Mouse (Mus musculus): ENCODE results near the gene Cdk17.

Gene Cdk17

DNA sequence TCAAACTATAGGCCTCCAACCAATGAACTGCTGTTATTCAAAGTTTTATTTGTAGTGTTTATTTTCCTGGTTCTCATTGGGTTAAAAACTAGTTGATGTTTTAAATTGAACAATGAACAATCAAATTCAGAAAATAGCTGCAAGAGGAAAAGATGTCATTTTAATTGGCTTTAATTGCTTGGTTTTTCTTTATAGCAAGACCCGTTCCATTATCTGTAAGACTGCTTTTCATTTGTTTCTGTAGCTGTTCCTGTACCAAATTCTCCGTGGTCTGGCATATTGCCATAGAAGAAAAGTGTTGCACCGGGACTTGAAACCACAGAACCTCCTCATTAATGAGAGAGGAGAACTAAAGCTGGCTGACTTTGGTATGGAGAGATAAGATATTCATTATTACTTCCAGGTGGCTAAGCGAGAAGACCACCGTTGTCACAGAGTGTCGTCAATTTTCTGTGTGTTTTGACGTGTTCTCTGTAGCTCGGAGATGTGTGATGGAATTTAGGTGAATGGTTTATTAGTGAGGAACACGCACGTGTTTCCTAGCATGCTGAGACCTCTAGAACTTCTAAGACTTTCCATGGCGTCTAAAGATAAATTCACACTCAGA, 67.8 kb downstream of the Cdk17 start:
- peak; percentile 61 for DNase-seq (ENCODE audit: low read depth, low spot score)

- no peak for DNase-seq (ENCODE audit: low read depth, low spot score)
Measured at GRCm38 (mm10) chr10:93231490-93231889, 70.8 kb downstream of the Cdk17 start.

DNA sequence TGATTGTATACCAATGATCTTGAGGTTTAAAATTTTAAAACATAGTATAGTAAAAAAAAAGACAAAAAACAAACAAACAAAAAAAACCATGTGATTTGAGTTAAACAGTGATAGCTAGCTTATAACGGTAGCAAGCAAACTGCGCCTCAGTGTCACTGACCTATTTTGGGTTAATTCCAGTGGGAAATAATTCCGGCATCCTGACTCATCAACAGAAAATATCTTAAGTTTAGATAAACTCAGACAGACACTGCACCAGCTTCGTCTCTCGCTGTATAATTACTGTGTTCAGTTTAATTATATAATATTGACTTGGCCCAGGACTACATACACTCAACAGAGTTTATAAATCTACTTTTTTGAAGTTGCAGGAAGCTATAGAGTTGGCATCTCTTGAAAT, 71.2 kb downstream of the Cdk17 start:
- no peak for DNase-seq (ENCODE audit: low read depth, low spot score)

DNA sequence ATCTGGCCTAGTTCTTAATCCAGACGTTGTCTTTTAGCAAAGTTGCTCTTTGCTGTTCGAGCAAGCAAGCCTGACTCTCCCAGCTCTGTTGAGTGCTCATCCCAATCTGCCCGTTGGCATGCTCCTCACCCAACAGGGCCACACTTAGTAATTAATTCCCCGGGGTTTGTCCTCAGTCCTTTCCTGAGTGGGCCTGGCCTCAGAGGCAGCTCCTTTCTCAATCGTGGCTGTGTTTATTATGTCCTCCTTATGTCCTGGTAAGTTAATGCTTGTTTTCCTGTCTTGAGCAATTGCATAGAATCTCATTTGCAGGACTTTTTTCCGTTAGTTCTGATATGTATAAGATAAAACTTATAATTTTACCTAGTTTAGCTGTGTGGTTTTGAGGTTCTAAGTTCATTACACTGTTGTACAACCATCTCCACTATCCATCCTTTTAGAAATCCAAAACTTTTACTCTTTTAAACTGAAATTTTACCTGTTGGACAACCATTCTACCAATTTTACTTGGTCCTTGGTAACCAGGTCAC, 73.1 kb downstream of the Cdk17 start:
- DNase-seq (ENCODE audit: low read depth, low spot score): no peak

DNA sequence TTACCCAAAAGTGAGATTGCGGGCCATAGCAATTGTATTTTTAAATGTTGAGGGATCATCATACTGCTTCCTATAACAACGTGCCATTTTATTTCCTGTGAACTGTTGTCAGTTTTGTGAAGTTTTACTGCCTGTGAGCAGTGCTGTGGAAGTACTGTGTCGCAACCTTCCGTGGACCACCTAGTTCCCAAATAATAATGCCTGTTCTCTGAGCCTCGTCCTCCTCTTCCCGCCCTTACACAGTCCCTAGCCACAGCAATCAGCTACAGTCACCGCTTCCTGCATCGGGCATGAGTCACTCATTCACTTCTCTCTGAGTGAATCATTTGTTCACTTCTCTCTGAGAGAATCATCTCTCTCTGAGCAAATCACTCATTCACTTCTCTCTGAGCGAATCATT, 74.0 kb downstream of the Cdk17 start:
- no peak for DNase-seq (ENCODE audit: low read depth, low spot score)

GRCm38 (mm10) chr10:93239201-93239806, 78.6 kb downstream of the Cdk17 start:
- DNase-seq (ENCODE audit: low read depth, low spot score): no peak

DNA sequence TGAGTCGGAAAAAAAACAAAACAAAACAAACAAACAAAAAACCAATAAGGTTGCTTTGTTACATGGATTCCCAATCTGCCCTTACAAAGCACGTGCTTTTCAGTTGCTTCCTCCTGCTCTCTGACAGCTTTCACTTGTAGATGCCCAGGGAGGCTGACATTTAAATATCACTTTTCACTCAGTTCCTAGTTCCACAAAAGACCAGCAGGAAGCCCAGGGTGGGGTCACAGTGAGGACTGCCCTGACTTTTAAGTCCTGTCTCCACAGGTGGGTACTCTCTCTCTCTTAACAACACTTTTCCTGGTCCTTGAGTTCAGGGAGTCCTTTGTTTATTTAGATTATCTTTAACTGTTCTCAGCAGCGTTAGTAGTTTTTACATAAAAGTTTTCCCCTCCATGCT, 81.5 kb downstream of the Cdk17 start:
- no peak for DNase-seq (ENCODE audit: low read depth, low spot score)

DNA sequence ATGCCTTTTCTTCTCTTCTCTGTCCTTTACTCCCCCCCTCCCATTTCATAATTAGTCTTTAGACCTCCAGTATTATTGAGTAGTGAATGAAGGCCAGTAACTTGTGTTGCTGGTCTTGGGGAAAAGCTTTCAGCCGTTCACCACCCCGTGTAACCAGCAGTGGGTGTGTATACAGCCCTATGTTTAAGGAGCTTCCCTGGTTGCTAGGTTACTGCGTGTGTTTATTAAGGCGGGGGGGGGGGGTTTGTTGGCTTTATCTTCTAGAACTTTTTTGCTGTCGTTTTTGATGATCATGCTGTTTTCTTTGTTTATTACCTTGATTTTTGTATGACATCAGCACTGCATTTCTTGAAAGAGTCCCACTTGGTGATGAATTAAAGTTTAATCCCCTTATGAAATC, 82.2 kb downstream of the Cdk17 start:
- no peak for DNase-seq (ENCODE audit: low read depth, low spot score)

GRCm38 (mm10) chr10:93244209-93244705, 83.6 kb downstream of the Cdk17 start:
- DNase-seq (ENCODE audit: low read depth, low spot score): no peak

GRCm38 (mm10) chr10:93246185-93246920, 85.7 kb downstream of the Cdk17 start:
- DNase-seq (ENCODE audit: low read depth, low spot score): no peak

DNA sequence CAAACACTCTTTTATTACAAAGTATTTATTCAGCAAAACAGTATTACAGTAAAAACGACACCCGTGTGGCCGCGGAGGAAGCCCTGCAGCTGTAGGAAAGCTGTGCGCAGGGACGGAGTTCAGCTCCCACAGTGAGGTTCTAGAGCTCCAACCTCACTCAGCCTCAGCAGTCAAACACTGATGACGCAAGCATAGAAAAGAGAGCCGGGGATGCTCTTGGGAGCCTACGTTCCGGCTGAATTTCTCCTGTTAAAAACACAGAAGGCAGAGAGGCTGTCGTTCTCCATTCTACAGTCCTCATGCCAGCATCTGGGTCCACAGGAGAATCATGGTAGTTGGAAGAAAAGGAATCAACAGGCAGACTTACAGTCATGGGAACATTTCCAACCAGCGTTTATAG, 86.7 kb downstream of the Cdk17 start:
- DNase-seq (ENCODE audit: low read depth, low spot score): no peak

GRCm38 (mm10) chr10:93247902-93248301, 87.2 kb downstream of the Cdk17 start:
- DNase-seq (ENCODE audit: low read depth, low spot score): no peak

- no peak for DNase-seq (ENCODE audit: low read depth, low spot score)
Measured at GRCm38 (mm10) chr10:93248416-93248815, 87.7 kb downstream of the Cdk17 start.

DNA sequence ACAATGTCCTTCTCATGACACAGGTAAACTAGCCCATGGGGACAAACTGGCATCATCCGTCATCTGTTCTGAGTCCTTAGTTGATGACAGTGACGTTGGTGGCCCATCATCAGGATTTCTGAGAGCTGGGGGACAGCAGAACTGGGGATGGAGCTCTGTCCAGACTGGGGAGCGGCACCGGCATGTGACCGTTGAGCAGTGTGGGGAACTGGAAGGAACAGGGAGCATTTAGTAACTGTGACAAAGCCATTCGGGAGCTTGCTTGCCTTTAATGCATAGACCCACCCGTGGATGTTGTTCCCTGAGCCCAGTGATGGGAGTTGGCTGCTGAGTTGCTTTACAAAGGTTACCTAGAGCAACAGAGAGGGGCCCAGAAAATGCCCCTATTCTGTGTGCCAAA, 89.2 kb downstream of the Cdk17 start:
- DNase-seq (ENCODE audit: low read depth, low spot score): no peak

DNA sequence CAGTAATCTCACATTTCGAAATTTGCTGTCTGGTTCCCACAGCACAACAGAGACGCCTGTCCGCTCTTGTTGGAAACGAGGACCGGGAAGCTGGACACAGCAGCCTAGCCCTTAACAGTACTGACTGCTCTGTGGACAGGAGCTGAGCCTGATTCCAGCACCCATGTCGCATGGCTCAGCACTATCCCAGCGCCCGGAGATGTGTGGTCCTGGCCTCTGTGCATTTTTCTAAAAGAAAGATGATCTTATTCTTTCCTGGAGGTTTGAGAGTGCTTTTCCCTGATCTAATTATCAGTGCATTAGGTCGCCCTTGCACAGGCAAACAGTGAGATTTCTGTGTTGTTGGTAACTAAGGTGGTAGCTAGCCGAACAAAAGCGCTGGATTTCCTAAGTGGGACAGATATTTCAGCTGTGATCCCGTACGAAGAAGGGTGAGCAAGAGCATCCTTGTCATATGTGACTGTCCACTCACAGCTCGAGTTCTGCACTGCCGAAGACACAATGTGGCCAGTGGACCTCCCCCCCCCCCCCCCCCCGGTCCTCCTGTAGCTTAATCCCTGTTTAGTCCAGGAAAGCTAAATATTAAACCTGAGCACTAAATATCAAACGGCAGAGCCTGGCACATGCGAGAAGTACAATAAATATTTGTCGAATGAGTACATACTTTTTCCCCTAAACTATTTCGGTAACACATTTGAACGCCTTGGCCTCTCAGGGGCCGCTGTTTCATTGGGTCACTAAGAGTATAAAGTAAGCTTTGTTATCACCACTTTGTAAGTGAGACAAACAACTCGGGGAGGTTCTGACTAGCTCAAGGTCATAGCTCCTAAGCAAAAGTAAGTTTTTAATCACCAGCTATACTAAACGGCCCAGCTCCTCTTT, 90.0 kb downstream of the Cdk17 start:
- no peak for DNase-seq (ENCODE audit: low read depth, low spot score)

DNA sequence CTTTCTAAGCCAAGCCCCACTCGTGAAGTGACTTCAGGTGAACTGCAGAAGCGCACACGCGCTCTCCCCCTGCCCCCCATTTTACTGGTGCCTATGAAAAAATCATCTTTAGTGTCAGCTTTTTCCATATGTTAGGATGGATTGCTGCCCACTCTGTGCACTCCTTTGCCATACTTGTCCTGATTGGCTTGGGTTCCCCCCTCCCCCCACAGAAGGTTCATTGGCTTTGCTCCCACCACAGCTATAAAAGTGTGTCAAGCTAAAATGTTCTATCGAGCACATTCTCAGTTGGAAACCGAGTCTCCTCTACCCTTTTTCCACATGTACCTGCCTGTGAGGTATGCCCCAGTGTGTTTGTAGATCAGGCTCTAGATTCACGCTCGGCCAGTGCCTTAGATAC, 90.8 kb downstream of the Cdk17 start:
- DNase-seq (ENCODE audit: low read depth, low spot score): no peak

DNA sequence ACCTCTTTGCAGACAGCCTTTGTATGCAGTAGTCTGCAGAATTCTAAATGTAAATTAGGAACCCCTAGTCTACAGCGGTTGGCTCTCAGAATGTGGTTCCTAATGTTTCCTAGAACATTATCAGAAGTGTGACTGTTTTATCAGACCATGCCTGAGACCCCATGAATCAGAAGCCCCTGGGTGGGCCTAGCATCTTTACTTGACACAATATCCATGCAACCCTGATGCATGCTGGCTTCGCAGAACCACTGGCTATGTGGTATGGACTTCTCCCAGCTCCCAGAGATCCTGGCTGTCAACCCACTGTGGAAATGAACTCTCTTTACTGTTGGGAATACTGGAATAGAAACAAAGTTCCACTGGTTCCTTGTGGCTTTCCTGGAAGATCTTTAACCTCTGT, 92.0 kb downstream of the Cdk17 start:
- no peak for DNase-seq (ENCODE audit: low read depth, low spot score)

GRCm38 (mm10) chr10:93253156-93253555, 92.5 kb downstream of the Cdk17 start:
- DNase-seq (ENCODE audit: low read depth, low spot score): no peak

- DNase-seq (ENCODE audit: low read depth, low spot score): no peak
Measured at GRCm38 (mm10) chr10:93255294-93255693, 94.6 kb downstream of the Cdk17 start.

- no peak for DNase-seq (ENCODE audit: low read depth, low spot score)
Measured at GRCm38 (mm10) chr10:93259826-93260225, 99.2 kb downstream of the Cdk17 start.

DNA sequence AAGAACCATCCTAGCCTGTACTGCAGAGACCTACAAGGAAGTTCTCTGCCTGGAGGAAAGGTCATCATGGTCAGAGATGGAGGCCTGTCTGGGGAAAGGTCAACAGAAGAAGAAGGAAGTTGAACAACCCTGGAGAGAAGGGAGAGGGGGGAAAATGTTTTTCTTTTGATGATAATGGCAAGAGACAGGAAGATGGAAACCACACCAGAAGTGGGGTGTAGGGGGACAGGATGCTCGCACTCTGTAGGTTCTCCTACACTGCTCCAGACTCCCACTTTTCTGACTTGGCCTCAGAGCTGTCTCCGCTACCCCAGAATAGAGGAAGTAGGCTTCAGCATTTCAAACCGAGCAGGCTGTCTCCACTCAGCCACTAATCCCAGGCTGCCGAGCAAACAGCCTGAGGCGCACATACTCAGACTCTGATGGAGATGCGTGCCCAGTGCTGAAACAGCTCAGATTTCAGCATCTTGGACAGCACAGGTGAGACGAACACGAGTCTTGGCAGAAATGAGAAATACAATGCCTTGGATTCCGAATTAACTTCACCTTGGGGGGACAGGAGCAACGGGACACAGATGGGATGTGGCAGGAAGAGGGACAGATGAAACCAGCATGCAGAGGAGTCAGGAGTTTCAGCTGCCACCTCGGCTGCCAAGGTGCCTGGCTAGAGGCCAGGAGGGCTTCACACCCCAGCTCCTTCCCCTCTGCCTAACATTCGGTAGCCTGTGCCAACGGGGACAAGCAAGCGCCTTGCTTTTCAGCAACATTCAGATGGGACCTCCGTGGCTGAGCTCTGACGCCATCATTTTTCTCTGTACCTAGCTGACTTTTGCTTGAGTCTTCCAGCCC, 100.7 kb downstream of the Cdk17 start:
- peak; percentile 42 for DNase-seq (ENCODE audit: low read depth, low spot score)

Data from 3T3-L1 (cell line).